Mouse (Mus musculus) ES-Bruce4 (cell line): ENCODE results near the gene Auts2.

Experiments used
- CTCF ChIP-seq: IDR thresholded peaks from one replicate; pipeline ENCODE4 v1.8.1; 2011; ENCODE audit warnings: low read depth, low read length
- EP300 ChIP-seq: IDR thresholded peaks from 2 replicates; pipeline ENCODE4 v1.6.1; 2011; ENCODE audit warnings: low read depth, low read length; ENCODE audit not compliant: insufficient read depth
- POLR2A ChIP-seq: IDR thresholded peaks from one replicate; pipeline ENCODE4 v1.8.1; 2011; ENCODE audit warnings: low read length; ENCODE audit not compliant: insufficient read depth

DNA sequence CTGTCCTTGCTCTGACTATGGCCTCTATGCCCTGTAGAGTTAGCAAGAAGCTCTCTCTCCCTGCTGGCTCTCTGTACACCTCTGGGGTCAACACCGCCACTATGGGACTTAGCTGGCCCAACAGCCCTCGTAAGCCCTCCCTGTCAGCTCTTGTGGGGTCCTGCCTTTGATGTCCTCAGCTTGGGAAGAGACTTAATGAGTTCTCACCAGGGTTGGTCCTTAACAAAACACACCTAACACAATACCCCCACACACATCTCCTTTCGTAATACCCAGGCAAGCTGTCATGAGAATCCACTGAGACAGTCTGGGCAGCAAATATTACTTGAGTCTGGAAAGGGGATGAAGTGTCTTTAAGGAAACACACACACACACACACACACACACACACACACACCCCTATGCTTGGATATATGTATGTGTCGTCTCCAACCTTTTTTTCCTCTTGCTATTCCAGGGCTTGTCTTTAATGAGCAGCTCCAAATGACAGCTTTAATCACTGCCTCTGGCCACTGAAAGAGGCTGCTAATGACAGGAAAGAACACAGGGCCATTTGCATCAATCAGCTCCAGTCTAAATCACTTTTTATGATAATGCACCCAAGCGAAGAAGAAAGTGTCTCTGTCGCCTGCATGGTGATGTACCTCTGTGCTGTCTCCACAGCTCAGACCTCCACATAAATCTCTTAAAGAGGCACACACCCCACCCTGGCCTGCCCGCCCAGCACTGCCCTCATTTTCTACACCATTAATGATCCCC is 941.0 kb downstream of the Auts2 start:
- TF ChIP-seq POLR2A (no peak), CTCF (no peak), EP300 (no peak)
